Mouse (Mus musculus): ENCODE measurements around the gene Lrrc8d. TPM values are rescaled to one million over a fixed set of nuclear protein-coding genes. Genes with fewer than 3 reads are reported as not detected.

The Lrrc8d gene
- polyA plus RNA-seq, 2 experiments: 8.2 to 13.4 TPM

- ATAC-seq (ENCODE audit: low FRiP score, low read depth) (no peak), DNase-seq (ENCODE audit: low spot score) (no peak)
- Histone ChIP-seq H3K4me1 (ENCODE audit: control insufficient read depth, insufficient read depth, low read length) (peaks cover 13% of the 10 kb centered on the region), H3K27ac (replicated peaks; ENCODE audit: low read depth, low read length) (no peak overlapping the region), H3K9me3 (ENCODE audit: control insufficient read depth, low read length) (no peaks in the 10 kb centered on the region), H3K4me2 (replicated peaks; ENCODE audit: low read depth, low read length, severe bottlenecking) (no peak overlapping the region), H3K36me3 (ENCODE audit: control insufficient read depth, insufficient read depth, low read length) (no peaks in the 10 kb centered on the region), H3K27me3 (ENCODE audit: control insufficient read depth, insufficient read depth, low read length) (no peaks in the 10 kb centered on the region), H3K4me3 (replicated peaks; ENCODE audit: low read length) (no peak overlapping the region), H3K9ac (ENCODE audit: low read depth, low read length, severe bottlenecking) (no peak overlapping the region)
- no peak for TF ChIP-seq POLR2A (IDR thresholded peaks at IDR 0.05; ENCODE audit: borderline replicate concordance, extremely low read depth, insufficient read depth, insufficient read length)
- WGBS: 37% methylated on average over 8 of the region's 8 CpGs
These were observed 92.6 kb downstream of the Lrrc8d start for GRCm38 (mm10) chr5:105792331-105792801.

- H3K4me1 ChIP-seq (ENCODE audit: control insufficient read depth, insufficient read depth, low read length): peaks cover 10% of the 10 kb centered on the region; the same call in 1 of the 2 replicates
- ATAC-seq (ENCODE audit: low FRiP score, low read depth) (0 out of 2 replicates have a peak, but pooled peaks have one; percentile 14), DNase-seq (ENCODE audit: low spot score) (no peak)
- no peak overlapping the region for H3K9ac ChIP-seq (ENCODE audit: low read depth, low read length, severe bottlenecking)
- H3K36me3 ChIP-seq (ENCODE audit: control insufficient read depth, insufficient read depth, low read length): no peaks in the 10 kb centered on the region
- no peak overlapping the region for H3K4me3 ChIP-seq (replicated peaks; ENCODE audit: low read length)
- H3K9me3 ChIP-seq (ENCODE audit: control insufficient read depth, low read length): no peaks in the 10 kb centered on the region
- H3K4me2 ChIP-seq (replicated peaks; ENCODE audit: low read depth, low read length, severe bottlenecking): no peak overlapping the region
- no peaks in the 10 kb centered on the region for H3K27me3 ChIP-seq (ENCODE audit: control insufficient read depth, insufficient read depth, low read length)
- no peak overlapping the region for H3K27ac ChIP-seq (replicated peaks; ENCODE audit: low read depth, low read length)
- TF ChIP-seq POLR2A (IDR thresholded peaks at IDR 0.05; ENCODE audit: borderline replicate concordance, extremely low read depth, insufficient read depth, insufficient read length): no peak
- 51% methylated on average over 13 of the region's 13 CpGs for WGBS
These were observed 93.2 kb downstream of the Lrrc8d start for GRCm38 (mm10) chr5:105792853-105793547.

- H3K4me3 ChIP-seq (replicated peaks; ENCODE audit: low read length): no peak overlapping the region
- DNase-seq (ENCODE audit: low spot score) (no peak), ATAC-seq (ENCODE audit: low FRiP score, low read depth) (no peak)
- H3K36me3 ChIP-seq (ENCODE audit: control insufficient read depth, insufficient read depth, low read length): no peaks in the 10 kb centered on the region
- 47% methylated on average over 5 of the region's 5 CpGs for WGBS
- H3K4me2 ChIP-seq (replicated peaks; ENCODE audit: low read depth, low read length, severe bottlenecking): no peak overlapping the region
- no peak overlapping the region for H3K27ac ChIP-seq (replicated peaks; ENCODE audit: low read depth, low read length)
- no peaks in the 10 kb centered on the region for H3K9me3 ChIP-seq (ENCODE audit: control insufficient read depth, low read length)
- no peak for TF ChIP-seq POLR2A (IDR thresholded peaks at IDR 0.05; ENCODE audit: borderline replicate concordance, extremely low read depth, insufficient read depth, insufficient read length)
- no peak overlapping the region for H3K9ac ChIP-seq (ENCODE audit: low read depth, low read length, severe bottlenecking)
- H3K27me3 ChIP-seq (ENCODE audit: control insufficient read depth, insufficient read depth, low read length): no peaks in the 10 kb centered on the region
- peaks cover 10% of the 10 kb centered on the region; the same call in 1 of the 2 replicates for H3K4me1 ChIP-seq (ENCODE audit: control insufficient read depth, insufficient read depth, low read length)
These were observed 93.8 kb downstream of the Lrrc8d start for GRCm38 (mm10) chr5:105793548-105793940.

- no peak for ATAC-seq (ENCODE audit: low FRiP score, low read depth)
These were observed 98.7 kb downstream of the Lrrc8d start for GRCm38 (mm10) chr5:105798421-105798820.

GRCm38 (mm10) chr5:105799850-105800635 is 100.3 kb downstream of the Lrrc8d start:
- no peak overlapping the region for H3K9ac ChIP-seq (ENCODE audit: low read depth, low read length, severe bottlenecking)
- no peaks in the 10 kb centered on the region for H3K9me3 ChIP-seq (ENCODE audit: control insufficient read depth, low read length)
- H3K4me2 ChIP-seq (replicated peaks; ENCODE audit: low read depth, low read length, severe bottlenecking): no peak overlapping the region
- peaks cover 13% of the 10 kb centered on the region for H3K4me1 ChIP-seq (ENCODE audit: control insufficient read depth, insufficient read depth, low read length)
- H3K27me3 ChIP-seq (ENCODE audit: control insufficient read depth, insufficient read depth, low read length): no peaks in the 10 kb centered on the region
- WGBS: 15% methylated on average over 13 of the region's 13 CpGs
- H3K27ac ChIP-seq (replicated peaks; ENCODE audit: low read depth, low read length): 0 out of 2 replicates have a peak overlapping the region, but pooled peaks have one; percentile 39
- no peak for TF ChIP-seq POLR2A (IDR thresholded peaks at IDR 0.05; ENCODE audit: borderline replicate concordance, extremely low read depth, insufficient read depth, insufficient read length)
- no peak overlapping the region for H3K4me3 ChIP-seq (replicated peaks; ENCODE audit: low read length)
- no peaks in the 10 kb centered on the region for H3K36me3 ChIP-seq (ENCODE audit: control insufficient read depth, insufficient read depth, low read length)
- DNase-seq (ENCODE audit: low spot score) (no peak), ATAC-seq (ENCODE audit: low FRiP score, low read depth) (no peak)

More at GRCm38 (mm10) chr5:105798421-105798820, 98.7 kb downstream of the Lrrc8d start:
- Histone ChIP-seq H3K4me3 (replicated peaks; ENCODE audit: low read length) (no peak overlapping the region), H3K4me1 (ENCODE audit: control insufficient read depth, insufficient read depth, low read length) (peaks cover 13% of the 10 kb centered on the region), H3K36me3 (ENCODE audit: control insufficient read depth, insufficient read depth, low read length) (no peaks in the 10 kb centered on the region), H3K4me2 (replicated peaks; ENCODE audit: low read depth, low read length, severe bottlenecking) (no peak overlapping the region), H3K27me3 (ENCODE audit: control insufficient read depth, insufficient read depth, low read length) (no peaks in the 10 kb centered on the region), H3K9me3 (ENCODE audit: control insufficient read depth, low read length) (no peaks in the 10 kb centered on the region), H3K9ac (ENCODE audit: low read depth, low read length, severe bottlenecking) (no peak overlapping the region), H3K27ac (replicated peaks; ENCODE audit: low read depth, low read length) (no peak overlapping the region)
- TF ChIP-seq POLR2A (IDR thresholded peaks at IDR 0.05; ENCODE audit: borderline replicate concordance, extremely low read depth, insufficient read depth, insufficient read length): no peak
- DNase-seq (ENCODE audit: low spot score): no peak
- WGBS: 74% methylated on average over 4 of the region's 4 CpGs
